Mouse (Mus musculus) left cerebral cortex, postnatal 14 days (tissue): ENCODE data around the gene Pard3. TPM values are rescaled to one million over a fixed set of nuclear protein-coding genes. Genes with fewer than 3 reads are reported as not detected.

Experiments used
- DNase-seq, 2 experiments: peaks; one replicate each; pipeline ENCODE4 v3.0.0; 2021 to 2022; ENCODE audit warnings: low spot score in 2 of 2, mixed read lengths in 1 of 2
- intact Hi-C: fragments of 180-260 bp; cut with DNase I; formaldehyde crosslinking; loops from one replicate; pipeline ENCODE4 v1.15.1; 2025
- total RNA-seq, 2 experiments: library from RNA; stranded (reverse); gene quantifications; 2 replicates each; pipeline ENCODE4 v1.2.3; 2021

Gene Pard3
- total RNA-seq, 2 experiments from 2014 or later, result 12.0 to 13.2 TPM

DNA sequence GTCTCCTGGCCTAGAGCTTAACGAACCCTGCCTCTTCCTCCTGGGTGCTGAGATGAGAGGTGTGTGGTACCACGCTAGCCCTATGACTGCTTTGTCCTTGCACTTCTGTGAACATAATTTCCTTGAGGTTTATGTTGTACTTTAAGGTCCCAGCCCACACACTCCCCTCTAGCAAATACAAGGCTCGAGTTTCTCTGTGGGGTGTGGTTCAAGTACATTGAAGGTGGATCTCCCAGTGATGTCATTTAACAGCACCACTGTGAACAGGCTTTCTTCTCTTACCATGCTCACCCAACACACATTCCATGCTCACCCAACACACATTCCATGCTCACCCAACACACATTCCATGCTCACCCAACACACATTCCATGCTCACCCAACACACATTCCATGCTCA lies 193.4 kb downstream of the Pard3 start:
- intact Hi-C loops, result no loop called here
- DNase-seq, result no peak

DNA sequence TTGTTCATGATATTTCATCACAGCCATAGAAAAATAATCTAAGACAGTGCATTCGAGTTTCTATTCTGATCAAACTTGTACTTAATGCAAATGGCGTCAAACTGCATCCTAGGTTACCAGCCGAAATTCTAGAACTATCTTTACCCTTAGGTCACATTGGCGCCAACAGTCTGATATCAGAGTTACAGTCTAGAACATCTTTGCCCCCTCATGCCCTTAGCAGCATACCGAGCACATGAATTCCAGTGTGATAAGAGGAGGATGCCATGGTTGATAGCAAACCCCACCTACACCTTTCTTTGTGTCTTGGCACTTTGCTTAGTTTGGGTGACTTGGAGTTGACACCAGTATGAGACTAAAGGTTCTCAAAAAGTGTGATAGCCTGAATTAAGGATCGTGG lies 197.4 kb downstream of the Pard3 start:
- intact Hi-C loops, result no loop called here
- no peak for DNase-seq

DNA sequence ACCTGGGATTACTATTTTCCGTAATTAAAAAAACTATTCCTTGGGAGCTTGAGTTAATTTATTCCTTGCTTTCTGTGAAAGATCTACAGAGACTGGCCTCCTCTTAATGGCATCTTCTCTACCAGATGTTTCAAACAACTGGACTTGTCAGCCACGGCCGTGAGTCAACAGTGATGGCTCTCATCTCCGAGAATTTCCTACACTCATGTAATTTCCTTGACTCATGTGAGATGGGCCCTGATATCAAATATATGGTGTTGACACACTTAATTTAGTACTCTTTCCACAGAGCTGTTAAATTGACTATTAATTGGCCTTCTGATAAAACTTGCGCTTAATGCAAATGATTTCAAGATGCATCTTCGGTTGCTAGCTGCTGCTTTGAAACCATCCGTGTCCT lies 198.3 kb downstream of the Pard3 start:
- DNase-seq, result no peak
- intact Hi-C loops, result no loop called here

DNA sequence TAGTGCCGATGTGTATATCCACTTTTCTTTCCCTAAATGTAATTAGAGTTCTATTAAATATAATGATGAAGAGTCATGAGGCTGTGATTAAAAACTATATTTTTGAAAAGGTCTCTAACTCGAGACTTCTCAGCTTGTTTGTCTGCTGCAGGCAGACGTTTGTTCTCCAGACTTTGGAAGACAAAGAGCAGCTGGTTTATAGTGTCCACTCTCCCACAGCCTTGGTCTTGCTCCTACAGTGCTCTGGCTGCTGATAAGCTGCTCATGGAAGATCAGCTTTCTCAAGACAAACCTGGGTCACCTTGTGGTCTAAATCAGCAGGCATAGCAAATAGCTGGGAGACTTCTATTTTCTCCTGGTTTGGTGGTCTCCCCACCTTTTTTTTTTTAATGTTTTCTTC lies 198.7 kb downstream of the Pard3 start:
- intact Hi-C loops, result no loop called here
- no peak for DNase-seq

DNA sequence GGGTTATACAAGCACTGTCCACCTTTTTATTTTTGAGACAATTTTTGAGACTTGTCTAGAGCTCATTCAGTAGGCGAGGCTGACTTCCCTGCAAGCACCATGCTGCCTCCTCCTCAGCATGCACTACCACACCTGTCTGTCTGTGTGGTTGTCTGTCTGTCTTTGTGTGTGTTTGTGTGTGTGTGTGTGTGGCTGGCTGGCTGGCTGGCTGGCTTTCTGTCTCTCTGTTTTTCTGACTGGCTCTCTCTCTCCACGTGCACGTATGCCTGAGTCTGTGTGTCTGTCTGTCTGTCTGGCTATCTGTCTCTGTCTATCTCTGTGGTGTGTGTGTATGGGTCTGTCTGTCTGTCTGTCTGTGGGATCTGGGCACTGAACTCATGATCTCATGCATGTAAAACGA lies 199.2 kb downstream of the Pard3 start:
- intact Hi-C loops, result no loop called here
- DNase-seq, result no peak

DNA sequence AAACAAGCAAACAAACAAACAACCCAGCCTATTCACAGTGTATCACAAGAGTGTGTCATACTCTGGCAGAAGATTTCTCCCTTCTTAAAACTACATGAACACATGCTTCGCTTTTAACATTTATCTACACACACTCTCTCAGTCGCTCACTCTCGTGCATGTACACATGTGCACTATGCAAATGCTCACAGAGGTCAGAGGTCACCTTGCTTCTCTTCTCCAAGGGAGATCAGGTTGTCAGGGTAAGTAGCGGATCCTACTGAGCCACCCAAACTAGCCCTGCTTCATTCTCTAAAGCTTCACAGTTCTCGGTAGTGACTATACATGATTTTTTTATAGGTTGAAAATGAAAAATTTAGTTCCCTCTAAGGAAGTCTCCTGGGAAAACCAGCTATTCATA lies 199.8 kb downstream of the Pard3 start:
- no peak for DNase-seq
- intact Hi-C loops, result no loop called here

DNA sequence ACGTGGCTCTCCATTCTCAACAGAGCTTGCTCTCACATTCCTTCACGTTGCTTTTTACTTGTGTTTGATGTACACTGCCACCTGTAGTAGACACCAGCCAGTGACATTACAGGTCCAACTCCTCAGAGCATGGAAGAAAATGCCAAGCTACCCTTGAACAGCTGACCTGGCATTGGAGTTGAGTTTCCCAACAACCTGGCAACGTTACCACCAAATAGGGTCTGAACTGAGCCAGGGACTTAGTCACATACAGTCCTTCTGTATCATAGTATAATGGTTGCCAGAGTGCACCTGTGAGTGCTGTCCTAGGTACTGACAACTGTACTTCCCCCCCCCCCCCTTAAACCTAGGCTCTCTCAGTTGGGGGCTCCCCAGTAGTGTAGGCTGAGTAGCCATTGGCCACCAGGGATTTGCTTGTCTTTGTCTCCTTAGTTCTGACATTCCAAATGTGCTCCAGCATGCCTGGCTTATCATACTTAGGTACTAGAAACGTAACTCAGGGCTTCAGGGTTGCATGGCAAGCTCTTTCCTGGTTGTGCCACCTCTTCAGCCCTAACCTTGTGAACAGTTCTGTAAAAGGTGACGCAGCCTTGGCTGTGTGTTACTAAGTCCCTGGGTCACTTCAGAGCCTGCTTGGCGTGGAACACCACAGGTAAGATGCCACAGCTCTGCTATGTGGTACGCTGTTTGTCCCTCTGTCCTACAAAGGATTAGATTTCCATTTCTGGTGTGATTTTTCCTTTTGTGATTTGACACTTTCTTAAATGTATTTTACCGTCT lies 201.2 kb downstream of the Pard3 start:
- no peak for DNase-seq
- intact Hi-C loops, result no loop called here

DNA sequence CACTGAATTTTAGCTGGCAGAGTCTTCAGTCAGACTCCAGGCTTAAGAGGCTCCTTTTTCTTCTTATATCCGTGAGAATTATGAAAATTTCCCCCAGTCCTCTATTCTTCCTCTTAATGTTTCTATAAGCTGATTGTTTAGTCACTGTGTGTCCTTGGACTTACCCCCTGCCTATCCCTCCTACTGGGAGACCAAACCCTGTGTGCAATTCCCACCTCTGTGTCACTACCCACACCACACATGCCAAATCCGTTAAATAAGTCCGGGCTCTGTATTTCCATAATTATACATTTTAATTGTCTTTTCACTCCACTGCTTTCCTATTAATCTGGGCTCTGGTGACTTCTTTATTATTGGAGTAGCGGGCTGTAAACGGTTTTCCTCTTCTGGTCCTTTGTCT lies 203.1 kb downstream of the Pard3 start:
- no peak for DNase-seq
- intact Hi-C loops, result no loop called here

DNA sequence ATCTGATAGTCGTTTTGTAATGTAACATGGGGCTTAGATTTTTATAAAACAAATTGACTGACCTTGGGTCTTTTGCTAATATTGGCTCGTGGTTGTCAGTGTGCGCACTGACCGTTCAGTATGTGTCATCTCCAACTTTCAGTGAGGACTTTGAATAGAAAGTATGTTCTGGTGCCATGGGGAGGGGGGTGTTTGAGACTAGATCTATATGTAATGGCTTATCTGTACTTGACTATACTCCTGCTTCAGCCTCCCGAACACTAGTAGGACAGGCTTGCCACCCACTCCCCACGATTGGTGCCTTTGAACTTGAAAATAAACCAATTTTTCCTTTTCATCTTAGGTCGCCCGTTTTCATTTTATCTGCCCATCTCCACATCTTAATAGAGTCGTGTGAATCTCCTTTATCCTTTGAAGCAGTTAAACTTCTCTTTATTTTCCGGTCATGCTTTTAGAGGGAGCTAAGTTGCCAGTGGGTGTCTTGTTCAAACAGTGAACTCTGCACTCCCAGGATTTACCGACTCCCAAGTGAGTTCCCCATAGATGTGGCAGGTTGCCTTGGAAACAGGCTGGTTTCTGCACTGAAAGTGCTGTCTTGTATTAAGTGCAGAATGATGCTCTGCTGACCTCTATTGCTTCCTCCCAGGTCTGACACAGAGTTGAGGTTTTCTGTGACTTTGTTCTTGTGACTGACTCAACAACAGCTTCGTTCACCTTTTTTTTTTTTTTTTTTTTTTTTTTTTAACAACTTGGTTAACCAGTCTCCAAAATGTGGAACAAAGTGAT lies 204.7 kb downstream of the Pard3 start:
- intact Hi-C loops, result no loop called here
- peak; percentile 22 to 32 for DNase-seq

DNA sequence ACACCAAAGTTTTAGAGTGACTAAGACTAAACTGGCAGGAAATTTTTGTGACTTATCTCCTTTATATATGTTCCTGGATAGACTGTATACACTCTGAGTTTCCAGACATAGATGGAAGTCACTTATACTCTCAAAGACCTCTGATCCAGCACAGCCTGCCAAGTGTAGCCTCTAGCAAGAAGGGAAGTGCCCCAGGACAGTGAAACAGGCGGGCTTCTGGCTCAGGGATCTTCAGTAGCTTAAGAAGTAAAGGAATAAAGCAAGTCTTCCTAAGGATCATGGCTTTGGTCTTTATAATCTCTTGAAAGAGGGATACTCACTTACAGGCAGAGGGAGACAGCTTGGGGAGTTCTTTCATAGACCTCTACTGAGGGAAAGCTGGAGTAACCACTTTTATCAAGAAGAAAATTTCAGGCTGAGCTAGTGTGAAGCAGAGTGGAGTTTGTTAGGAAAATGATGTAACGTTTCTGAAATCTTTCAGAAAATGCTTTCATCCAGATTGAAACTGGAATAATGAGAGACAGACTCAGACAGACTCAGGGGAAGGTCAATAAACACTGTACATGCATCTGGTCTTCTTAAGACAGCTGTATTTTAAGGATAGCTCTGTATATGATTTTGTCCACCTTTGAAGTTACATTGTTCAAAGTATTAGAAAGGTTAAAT lies 205.5 kb downstream of the Pard3 start:
- intact Hi-C loops, result no loop called here
- no peak for DNase-seq

DNA sequence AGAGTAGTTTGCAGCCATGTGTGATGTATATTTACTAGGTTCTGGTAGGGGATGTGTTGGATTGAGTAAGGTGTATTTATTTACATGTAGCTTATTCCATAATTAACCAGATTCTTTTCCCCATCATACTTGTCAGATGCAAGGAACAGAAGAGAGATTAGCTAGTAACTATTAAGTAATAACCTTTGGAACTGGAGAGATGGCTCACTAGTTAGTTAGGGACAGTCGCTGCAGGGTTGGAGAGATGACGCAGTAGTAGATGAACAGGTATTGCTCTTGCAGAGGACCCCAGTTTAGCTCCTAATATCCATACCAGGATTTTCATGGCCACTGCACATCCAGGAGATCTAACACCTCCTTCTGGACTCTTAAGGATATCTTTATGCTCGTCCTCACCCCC lies 207.5 kb downstream of the Pard3 start:
- intact Hi-C loops, result no loop called here
- no peak for DNase-seq

DNA sequence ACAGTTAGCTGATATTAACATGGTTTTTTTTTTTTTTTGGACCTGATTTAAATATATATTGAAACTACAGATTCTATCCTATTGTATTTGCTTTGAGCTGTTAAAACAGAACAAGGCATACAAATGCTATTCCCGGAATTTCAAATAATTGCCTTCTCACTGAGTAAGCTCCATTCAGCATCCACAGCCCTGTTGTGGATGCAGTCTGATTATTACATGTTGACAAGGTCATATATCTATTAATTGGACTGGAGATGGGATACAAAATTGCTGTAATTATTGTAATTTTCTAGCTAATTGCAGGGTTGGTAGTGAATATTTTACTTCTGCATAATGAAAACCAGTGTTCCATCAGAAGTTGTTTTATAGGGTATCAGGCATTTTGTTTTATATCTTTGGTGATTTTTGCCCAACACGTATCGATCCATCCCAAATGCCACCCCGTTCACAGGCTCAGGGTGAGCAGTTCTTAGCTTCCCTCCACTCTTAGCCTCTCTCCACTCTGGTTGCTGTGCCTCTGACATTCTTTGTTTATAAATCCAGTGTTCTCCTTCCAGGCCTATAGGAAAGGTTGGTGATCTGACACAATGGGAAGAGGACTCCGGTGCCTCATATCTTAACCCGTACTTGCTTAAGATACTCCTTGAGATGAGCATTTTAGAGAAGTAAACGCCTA lies 216.7 kb downstream of the Pard3 start:
- DNase-seq, result no peak
- intact Hi-C loops, result no loop called here

DNA sequence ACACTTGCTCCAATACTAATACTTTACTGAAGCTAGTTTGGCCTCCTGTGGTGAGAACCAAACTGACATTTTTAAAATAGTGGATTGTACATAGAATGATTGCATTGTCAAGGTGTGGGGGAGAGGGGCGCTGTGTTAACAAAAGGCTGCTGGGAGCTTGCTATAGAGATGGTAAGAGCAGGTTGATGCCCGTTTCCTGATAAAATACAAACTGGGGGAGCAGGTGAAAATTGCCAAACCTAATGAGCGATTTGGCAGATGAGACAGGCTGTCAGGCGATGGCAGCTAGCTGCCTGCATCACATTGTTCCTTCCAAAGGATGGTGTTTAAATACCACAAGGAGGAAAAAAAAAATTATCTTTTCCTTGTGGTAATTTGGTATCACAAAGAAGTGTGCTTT lies 217.3 kb downstream of the Pard3 start:
- intact Hi-C loops, result no loop called here
- DNase-seq, result no peak

DNA sequence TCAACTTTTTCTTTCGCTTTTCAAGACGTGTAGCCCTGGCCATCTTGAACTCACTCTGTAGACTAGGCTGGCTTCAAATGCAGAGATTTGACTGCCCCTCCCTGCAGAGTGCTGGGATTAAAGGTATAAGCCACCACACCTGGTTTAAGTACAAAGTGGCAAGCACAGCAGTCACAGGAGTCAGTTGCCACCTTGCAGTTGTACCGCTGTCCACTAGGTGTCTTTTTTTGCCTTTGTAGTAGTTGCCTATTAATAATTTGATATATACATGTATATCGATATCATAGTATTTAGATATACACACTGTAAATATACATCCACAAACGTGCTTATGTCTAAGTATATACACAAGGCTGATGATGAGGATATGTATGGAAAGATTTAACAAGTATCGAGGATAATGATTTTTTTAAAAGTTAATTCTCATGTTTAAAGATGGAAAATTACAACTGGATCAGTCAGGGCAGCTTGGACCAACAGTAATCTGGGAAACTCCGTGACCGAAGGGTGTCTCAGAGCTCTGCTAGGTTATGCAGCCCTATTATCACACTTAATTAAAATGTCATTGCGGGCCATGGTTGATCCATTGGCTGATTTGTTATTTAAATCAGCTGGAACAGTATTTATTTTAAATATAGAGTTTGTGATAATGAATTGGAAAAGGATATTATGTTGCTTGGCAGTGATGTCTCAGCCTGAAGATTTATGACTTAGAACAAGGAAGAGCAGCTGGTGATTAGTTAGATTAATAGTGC lies 220.9 kb downstream of the Pard3 start:
- DNase-seq, result no peak
- intact Hi-C loops, result no loop called here

DNA sequence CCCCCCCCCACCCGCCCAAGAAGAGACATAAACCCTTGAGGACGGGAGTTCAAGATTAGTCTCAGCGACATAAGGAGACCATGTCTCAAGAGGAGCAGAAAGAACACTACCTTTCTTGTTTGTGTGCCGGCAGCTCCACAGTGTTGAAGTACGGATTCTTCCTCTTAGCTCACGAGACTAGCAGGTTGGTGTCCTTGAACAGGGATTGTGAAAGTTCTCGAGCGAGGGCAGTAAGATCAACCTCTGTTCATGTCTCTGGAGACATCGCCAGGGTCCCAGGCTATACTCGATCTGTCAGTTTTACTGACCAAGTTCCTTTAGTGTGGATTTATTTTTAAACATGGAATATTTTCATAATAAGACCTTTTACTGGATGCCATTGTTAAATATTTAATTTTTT lies 224.1 kb downstream of the Pard3 start:
- intact Hi-C loops, result no loop called here
- no peak for DNase-seq

DNA sequence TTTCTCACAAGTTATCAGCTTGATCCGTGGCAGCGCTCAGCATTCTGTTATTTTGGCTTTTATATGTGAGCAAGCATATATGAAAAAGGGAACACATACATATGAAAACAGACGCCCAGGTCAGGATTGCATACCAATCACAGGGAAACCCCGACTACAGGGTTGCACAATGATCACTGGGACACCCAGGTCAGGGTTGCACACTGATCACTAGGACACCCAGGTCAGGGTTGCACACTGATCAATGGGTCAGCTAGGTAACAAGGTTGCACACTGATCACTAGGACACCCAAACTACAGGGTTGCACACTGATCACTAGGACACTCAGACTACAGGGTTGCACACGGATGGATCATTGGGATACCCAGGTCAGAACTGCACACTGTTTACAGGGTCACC lies 228.6 kb downstream of the Pard3 start:
- intact Hi-C loops, result no loop called here
- no peak for DNase-seq

DNA sequence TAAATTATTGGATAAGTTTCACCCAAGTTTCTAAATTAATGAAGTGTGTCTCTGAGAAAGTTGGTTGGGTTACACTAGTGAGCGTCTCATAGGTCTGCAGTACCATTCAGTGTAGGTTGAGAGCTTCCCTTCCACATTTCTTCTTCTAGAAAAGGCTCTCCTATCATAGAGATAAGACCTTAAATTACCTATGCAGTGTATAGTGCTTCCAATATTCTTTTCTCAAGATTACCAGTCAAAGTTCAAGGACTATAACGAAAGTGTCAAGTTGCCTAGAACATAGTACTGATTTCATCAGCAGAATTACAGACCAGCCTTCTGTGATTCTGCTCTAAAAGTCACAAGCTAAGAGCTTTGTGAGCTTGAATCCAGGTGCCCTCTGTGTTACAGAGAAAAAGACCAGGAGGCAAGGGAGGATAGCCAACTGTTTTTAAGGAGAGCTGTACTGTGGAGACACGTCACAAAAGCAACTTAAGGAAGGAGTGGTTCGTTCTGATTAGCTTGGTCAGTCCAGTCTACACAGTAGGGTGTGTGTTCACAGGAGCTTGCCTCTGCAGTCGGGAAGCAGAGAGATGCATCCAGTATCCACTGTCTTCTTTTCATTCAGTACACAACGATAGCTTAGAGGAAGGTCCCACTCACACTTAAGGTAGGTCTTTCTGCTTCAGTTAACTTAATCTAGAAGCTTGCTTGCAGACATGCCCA lies 229.5 kb downstream of the Pard3 start:
- intact Hi-C loops, result no loop called here
- no peak for DNase-seq

DNA sequence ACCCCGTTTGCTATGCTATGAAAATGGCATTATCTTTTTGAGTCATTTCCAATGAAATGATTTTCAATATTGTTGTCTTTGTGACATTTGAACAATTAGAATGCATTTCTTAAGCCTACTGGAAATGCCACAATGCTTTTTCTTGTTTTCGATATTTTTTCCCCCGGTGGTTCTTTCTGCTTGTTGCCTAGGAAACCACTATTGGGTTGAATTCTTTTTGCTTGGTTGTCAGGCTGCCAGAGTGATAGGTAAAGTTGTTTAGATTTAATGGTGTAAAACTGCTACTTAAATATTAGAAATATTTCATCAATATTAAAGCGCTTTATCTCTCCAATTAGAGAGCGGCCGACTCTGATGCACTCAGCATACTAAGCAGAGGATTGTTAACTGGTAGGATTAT lies 230.4 kb downstream of the Pard3 start:
- intact Hi-C loops, result no loop called here
- no peak for DNase-seq

DNA sequence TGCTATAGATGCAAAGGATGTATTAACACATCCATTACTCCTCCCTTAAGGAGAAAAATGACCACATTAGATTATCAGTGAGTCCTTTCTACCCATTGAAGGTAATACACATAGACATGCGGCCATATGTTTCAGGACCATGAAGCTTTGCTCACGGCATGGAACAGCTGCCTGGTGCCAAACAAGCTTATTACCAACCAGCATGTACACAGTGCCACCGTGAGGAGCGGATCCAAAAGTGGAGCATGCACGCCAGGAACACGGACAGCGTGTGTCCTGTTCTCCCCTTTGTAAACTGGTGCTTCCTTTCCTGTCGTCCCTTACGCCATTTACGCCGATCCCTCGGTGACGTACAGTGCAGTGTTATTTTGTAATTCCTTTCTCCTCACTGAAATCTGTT lies 232.2 kb downstream of the Pard3 start:
- no peak for DNase-seq
- intact Hi-C loops, result no loop called here
